Mouse (Mus musculus): Measurements from ENCODE around the gene Zfp385c.
"Not testable (repeated sequence)": the region's sequence is repeated elsewhere in the genome, so short reads cannot be mapped to it uniquely, and the experiment has no call there.

The Zfp385c gene

DNA sequence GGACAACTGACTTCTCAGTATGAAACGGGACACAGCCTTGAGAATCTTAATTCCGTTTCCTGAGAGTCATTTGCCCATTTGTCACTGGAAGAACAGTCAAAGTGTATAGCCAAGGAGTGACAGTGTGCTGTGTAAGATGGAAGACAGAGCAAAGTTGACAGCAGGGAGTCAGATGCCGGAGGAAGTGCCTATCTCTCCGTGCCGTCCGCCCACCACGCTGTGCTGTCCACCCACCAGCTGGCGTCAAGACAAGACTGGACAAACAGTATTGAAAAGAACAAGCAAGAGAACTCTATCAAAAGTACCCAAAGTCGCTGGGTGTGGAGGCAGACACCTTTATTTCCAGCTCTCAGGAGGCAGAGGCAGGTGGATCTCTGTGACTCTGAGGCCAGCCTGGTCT lies 89.1 kb downstream of the Zfp385c start:
- DNase-seq (ENCODE audit: low spot score in 2 of 2) = no peak

- no peak for DNase-seq (ENCODE audit: low spot score in 2 of 2)
These were observed 90.9 kb downstream of the Zfp385c start for GRCm38 (mm10) chr11:100601372-100601771.

GRCm38 (mm10) chr11:100598074-100598473 lies 94.2 kb downstream of the Zfp385c start:
- no peak for DNase-seq (ENCODE audit: low spot score in 2 of 2)

DNA sequence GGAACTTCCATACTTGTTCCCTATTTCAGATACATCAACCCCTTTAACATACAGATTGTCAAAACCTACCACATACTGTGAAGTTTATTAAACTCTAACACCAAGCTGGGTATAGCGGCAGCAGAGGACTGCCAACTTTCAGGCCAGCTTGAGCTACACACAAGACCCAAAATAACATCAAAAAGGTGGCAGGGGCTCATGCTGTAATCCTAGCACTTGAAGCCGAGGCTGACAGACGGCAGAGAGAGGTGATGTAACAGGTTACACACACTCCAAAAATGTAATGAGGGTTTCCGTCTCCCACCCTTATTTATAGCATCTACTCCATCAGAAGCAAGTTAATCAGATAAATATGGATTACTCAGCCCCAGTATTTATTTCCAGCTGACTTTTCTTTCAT lies 96.7 kb downstream of the Zfp385c start:
- no peak for DNase-seq (ENCODE audit: low spot score in 2 of 2)

- no peak for DNase-seq (ENCODE audit: low spot score in 2 of 2)
These were observed 97.6 kb downstream of the Zfp385c start for GRCm38 (mm10) chr11:100594608-100595007.

GRCm38 (mm10) chr11:100592346-100593046 lies 99.8 kb downstream of the Zfp385c start:
- DNase-seq (ENCODE audit: low spot score in 2 of 2) = no peak

- no peak for DNase-seq (ENCODE audit: low spot score in 2 of 2)
These were observed 103.8 kb downstream of the Zfp385c start for GRCm38 (mm10) chr11:100588462-100588861.

- DNase-seq (ENCODE audit: low spot score in 2 of 2) = no peak
These were observed 107.1 kb downstream of the Zfp385c start for GRCm38 (mm10) chr11:100585148-100585547.

DNA sequence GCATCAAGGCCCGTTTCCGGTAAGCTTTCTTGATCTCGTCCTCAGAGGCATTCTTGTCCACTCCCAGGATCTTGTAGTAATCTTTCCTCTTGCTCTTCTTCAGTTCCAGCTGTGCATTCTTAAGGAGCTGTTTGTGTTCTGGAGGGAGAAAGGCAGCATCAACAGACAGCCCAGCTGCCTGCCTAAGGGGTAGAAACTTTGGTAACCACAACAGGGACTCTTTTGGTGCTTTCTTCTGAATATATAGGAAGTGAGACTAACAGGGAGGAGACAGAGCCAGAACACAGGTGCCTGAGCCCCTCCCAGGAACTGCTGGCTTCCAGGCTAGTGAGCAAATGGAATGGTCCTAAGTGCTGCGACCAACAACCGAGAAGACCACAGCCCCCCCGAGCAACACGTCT lies 107.7 kb downstream of the Zfp385c start:
- DNase-seq (ENCODE audit: low spot score in 2 of 2) = no peak

- no peak for DNase-seq (ENCODE audit: low spot score in 2 of 2)
These were observed 109.4 kb downstream of the Zfp385c start for GRCm38 (mm10) chr11:100582836-100583235.

DNA sequence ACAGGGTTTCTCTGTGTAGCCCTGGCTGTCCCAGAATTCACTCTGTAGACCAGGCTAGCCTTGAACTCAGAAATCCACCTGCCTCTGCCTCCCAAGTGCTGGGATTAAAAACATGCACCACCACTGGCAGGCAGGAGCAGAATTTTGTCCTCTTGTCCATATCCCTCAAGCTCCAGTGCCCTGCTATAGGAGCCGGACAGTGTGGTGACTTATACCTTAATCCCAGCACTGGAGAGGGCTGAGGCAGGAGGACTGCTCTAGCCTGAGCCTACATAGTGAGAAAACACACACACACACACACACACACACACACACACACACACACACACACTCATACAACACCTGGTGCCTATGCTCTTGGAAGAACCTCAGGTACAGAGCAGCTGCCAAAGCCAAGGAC lies 109.8 kb downstream of the Zfp385c start:
- DNase-seq (ENCODE audit: low spot score in 2 of 2) = not testable (repeated sequence)

GRCm38 (mm10) chr11:100581756-100582155 lies 110.5 kb downstream of the Zfp385c start:
- no peak for DNase-seq (ENCODE audit: low spot score in 2 of 2)

GRCm38 (mm10) chr11:100580275-100580674 lies 112.0 kb downstream of the Zfp385c start:
- no peak for DNase-seq (ENCODE audit: low spot score in 2 of 2)

- no peak for DNase-seq (ENCODE audit: low spot score in 2 of 2)
These were observed 113.0 kb downstream of the Zfp385c start for GRCm38 (mm10) chr11:100579116-100579799.

- DNase-seq (ENCODE audit: low spot score in 2 of 2) = no peak
These were observed 114.2 kb downstream of the Zfp385c start for GRCm38 (mm10) chr11:100577852-100578599.

Data from urinary bladder, postnatal 36 days (tissue).